Mouse (Mus musculus): ENCODE results near the gene Itpka.
"Not testable (repeated sequence)": the region's sequence is repeated elsewhere in the genome, so short reads cannot be mapped to it uniquely, and the experiment has no call there.

The Itpka gene

DNA sequence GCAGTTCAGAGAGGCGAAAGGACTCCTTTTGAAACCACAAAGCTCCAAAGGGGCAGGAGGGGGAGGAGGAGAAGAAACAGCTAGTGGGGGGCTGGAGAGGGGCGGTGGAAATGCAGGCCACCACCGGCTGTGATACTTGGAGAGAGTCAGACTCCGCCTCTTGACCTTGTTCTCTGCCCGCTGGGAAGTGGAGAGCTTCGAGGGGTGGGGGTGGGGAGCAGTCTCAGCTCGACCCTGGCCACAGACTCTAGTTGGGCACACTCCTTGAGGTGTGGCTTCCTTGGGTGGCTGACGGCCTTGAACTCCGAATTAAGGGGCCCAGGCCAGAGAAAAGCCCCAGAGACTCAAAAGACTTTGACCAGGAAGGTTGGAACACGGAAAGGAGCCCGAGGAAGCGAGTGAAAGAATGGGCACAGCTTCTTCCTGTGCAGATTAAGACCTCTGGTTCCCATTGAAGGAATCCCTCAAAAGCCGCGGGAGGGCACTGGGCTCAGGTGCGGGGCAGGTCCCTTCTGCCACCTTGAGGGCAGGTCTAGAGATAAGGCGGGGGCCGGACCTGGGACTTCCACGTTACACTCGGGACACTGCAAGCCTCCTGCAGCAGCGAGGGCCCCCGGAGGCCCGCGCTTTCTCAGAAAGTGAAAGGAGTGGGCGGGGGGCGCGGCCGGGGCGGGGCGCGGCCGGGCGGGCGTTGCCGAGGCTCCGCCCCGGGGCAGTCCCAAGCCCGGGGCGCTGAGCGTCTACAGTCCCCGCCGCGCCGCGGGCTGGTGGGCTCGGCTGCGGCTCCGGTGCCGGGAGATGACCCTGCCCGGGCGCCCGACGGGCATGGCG is at the start of gene Itpka:
Itpka (plus strand) TSS at position 757 of the 831 bp plus-strand sequence.
- no peak for DNase-seq (ENCODE audit: low read depth)

- DNase-seq (ENCODE audit: low read depth), result no peak
Measured at GRCm38 (mm10) chr2:119694826-119695225, 47.3 kb upstream of the Itpka start.

DNA sequence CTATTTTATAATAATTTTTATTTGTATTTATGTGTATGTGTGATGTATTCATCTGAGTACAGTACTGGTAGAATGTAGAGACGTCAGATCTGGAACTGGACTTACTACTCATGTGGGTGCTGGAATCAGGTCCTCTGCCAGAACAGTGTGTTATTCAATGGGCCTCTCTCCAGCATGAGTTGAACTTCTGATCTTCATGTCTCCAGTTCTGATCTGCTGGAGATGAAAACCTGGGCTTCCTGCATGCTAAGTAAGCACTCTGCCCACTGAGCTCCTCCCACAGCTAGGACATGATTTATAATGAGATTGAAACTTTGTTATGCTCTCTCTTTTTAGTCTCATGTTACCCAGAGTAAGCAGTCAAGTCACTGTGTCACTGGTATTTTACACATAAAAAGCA is 46.0 kb upstream of the Itpka start:
- DNase-seq (ENCODE audit: low read depth), result no peak

DNA sequence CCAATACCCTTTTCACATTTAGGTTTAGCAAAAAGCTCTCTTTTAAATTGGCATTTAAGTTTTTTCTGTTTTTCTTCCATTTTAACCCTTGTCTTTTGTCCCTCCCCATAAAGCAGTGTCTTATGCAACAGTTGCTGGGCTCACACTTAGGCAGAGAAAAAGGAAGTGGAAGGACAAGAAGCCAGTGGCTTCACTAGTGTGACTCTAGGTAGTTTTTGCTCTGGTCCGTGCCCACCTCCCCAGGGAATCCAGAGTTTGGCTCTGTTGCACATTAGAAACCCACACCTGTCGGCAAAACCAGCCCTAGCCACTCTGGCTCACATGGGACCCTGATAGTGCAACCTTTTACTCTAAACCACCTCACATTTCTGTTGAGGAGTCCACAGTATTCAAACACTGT is 43.7 kb upstream of the Itpka start:
- no peak for DNase-seq (ENCODE audit: low read depth)

DNA sequence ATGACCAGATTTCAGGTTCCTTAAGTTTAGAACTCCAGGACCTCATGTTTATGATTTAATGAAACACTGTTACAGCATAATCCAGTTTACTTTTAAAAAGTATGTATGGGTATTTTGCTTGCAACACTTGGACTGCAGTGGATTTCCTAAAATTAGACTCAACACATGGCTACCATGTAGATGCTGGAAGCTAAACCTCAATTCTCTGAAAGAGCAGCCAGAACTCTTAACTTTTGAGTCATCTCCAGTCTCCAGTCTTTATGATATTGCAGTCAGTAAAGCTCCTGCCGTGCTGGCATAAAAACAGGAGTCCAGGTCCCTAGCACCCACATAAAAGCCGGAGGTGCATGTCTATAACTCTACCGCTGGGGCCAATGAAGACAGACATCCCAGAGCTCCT is 42.2 kb upstream of the Itpka start:
- DNase-seq (ENCODE audit: low read depth), result no peak

DNA sequence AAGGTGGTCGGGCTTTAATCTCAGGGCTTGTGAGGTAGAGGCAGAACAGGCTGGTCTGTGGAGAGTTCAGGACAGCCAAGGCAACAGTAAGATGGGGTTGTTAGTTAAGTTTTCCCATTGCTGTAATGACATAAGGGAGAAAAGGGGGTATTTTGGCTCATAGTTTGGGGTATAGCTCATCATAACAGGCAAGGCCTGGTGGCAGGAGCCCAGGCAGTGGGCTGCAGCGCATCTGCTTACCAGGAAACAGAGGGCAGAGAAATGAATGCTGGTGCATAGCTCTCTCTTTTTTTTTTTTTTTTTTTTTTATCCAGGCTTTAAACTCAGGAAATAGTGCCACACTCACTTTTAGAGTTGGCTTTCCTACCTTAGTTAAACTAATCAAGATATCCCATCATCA is 39.0 kb upstream of the Itpka start:
- no peak for DNase-seq (ENCODE audit: low read depth)

DNA sequence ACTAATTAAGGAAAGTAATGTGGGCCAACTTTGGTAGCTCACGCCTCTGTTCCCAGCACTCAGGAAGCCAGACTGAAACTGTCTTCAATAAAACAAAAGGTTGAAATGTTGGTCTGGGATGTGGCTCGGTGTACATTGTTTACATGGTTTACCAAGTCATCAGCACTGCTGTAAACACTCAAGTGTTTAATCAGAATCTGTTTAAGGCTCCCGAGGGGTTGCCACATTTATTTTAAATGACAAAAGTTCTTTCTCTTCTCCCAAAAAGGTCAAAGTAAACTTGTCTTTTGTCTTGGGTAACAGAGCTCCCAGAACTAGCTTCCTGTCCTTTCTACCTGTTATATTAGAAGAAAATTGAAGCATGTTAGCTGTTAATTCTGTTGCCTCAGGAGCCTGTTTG is 34.5 kb upstream of the Itpka start:
- no peak for DNase-seq (ENCODE audit: low read depth)

DNA sequence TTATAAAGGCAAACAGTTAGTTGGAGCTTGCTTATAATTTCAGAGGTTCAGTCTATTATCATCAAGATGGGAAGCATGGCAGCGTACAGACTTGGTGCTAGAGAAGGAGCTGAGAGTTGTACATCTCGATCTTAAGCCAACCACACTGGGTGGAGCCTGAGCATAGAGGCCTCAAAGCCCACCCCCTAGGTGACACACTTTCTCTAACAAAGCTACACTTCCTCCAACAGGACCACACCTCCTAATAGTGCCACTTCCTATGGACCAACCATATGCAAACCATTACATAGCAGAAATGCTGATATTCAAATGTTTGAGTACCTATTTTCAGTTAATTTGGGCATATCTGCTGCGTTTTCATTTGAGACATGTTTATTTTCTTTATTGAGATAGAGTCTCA is 32.1 kb upstream of the Itpka start:
- no peak for DNase-seq (ENCODE audit: low read depth)

- not testable (repeated sequence) for DNase-seq (ENCODE audit: low read depth)
Measured at GRCm38 (mm10) chr2:119715868-119716267, 26.3 kb upstream of the Itpka start.

DNA sequence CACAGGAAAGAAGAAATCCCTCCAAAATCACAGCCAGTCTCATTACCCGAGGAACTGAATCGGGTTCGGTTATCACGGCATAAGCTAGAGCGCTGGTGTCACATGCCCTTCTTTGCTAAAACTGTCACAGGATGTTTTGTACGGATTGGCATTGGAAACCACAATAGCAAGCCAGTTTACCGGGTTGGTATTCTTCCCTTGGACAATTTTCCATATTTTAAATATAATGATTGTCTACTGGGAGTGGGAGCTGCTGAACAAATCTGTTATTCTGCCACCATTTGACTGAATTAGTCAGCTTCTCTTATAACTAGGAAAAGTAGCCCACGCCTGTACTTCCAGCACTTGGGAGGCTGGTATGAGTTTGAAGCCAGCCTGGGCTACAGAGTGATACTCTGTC is 21.1 kb upstream of the Itpka start:
- no peak for DNase-seq (ENCODE audit: low read depth)

- no peak for DNase-seq (ENCODE audit: low read depth)
Measured at GRCm38 (mm10) chr2:119727762-119728416, 14.2 kb upstream of the Itpka start.

DNA sequence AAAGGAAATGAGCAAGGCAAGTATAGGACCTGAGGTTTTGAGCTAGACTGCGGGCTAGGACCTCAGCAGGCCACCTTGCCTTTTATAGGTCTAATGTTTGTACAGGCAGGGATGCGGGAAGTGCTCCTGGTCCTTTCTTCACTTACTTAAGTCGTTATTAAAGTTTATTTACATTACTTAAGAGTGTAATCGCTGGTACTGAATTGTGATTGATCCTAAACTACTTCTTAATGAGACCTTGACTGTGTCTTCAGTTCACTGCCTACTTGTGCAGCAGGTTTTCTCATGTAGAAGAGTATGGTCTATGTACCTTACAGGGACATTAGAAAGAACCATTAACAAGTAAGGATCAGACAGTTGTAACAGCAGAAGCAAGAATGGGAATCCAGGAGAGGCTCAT is 11.4 kb upstream of the Itpka start:
- no peak for DNase-seq (ENCODE audit: low read depth)

DNA sequence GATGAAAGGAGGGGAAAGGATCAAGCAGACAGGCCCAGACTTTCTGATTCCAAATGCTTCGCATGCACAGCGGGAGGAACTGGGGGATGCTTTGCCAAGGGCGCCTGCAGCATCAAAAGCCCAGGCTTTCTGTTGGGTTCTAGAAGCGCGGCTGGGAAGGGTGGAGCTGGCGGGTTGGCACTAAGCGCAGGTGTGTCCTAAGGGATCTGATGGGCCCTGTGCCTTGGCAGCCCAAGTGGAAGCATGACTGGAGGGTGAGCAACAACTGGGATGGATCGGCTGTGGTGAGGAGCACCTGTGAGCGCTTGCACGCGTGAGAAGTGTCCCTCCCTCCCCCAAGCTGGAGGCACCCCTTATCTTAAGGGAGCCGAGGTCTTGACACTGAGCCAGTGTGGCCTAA is 5.0 kb upstream of the Itpka start:
- no peak for DNase-seq (ENCODE audit: low read depth)

GRCm38 (mm10) chr2:119740567-119740966 is 1.6 kb upstream of the Itpka start:
- no peak for DNase-seq (ENCODE audit: low read depth)

DNA sequence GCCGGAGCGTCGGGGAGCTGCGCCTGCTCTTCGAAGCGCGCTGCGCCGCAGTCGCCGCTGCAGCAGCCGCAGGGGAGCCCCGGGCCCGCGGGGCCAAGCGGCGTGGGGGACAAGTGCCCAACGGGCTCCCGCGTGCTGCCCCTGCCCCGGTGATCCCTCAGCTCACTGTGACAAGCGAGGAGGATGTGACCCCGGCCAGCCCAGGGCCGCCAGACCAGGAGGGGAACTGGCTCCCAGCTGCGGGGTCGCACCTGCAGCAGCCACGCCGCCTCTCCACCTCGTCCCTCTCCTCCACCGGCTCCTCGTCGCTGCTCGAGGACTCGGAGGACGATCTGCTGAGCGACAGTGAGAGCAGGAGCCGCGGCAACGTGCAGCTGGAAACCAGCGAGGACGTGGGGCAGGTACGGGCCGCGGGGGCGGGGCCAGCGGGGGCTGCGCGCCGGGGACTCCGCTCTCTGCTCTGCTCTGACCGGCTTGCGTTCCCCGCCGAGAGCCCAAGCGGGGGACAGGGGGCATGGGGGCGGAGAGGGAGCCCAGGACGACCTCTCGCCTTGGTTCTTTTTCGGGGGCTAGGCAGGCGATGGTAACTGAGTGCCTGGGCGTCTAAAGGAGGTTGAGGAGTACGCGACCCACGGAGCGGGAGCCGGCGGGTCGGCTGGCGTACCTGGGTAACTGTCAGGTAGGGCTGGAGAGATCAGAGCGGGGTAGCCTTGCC is 481 bp downstream of the Itpka start:
- DNase-seq (ENCODE audit: low read depth), result no peak

DNA sequence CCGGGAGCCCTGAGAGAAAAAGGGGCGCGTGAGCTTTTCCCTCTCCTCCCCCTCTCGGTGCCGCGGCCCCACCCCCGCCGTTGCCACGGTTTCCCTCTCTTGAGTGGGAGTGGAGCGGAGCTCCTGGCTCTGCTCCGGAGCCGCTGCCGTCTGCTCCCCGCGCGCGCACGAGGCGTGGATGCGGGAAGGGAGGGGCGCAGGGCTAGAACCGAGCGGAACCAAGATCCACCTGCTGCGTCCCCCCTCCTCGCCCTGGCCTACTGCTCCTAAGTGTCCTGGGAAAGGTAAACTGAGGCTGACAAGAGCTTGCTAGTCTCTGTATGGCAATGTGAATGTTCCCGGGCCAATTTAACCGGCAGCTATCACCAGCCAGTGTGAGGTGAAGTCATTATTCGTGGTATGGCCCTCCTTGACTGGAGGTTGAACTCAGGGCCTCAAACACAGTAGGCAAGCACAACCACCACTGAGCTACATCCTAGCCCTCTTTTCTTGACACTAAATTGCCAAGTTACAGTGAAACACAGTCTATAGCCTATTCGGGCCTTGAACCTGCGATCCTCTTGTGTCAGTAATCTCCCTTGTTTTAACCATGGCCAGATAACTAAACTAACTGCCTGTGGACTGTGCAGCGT is 1.2 kb downstream of the Itpka start:
- DNase-seq (ENCODE audit: low read depth), result no peak

DNA sequence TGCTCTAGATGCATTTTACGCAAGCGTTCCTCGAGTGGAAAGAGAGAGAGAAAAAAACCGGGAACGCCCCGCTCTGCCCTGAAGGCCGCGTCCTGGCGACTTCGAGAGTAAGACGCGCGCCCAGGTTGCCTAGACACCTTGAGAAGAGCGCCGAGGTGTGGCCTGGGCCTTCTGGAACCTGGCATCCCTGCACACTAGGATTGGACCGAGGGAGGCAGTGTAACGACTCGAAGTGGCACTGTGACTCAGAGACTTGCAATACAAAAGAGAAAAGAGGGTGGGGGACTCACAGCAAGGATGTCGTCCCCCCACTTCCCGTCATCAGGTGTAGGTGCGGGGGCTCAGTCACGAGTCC is 1.6 kb downstream of the Itpka start:
- no peak for DNase-seq (ENCODE audit: low read depth)

DNA sequence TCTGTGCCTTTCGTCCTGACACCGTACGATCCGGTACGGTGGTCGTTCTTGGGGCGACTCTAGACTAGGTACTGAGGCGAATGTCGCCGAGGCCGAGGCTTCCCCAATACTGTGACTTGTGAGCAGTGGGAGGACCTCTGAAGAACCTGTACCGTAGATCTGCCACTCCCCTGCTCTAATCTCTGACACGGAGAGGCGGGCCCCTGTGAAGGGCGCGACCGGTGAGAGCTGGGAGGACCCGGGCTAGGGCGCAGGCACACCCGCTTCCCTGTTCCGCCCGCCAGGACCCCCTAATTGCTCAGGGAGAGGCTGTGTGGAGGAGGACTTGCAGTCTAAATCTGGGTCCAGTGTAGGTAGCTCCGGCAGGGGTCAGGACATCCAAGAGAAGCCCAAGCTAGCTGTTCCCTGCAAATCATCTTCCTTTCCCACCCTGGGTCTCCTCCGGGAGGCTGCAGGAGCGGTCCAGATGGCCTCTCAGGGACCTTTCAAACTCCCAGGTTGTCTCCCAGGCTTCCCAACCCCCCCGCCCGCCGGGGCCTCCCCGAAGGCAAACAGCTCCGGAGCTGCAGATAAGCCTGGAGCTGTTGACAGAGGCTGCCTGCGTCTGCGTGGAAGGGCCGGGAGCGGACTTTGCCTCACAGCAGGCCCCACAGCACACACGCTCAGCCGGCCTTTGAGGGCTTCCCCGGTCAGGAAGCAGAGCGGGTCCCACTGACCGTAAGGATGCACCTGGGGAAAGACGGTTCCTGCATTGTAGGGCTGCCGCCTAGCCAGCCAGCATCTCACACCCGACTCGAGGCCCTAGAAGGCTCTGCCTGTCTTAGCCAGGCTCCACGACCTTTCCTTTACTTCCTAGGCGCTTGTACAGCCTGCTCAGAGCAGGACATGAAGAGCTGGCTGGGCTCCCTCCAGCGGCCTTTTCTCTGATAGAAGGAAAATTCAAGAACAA is 2.3 kb downstream of the Itpka start:
- DNase-seq (ENCODE audit: low read depth), result no peak

DNA sequence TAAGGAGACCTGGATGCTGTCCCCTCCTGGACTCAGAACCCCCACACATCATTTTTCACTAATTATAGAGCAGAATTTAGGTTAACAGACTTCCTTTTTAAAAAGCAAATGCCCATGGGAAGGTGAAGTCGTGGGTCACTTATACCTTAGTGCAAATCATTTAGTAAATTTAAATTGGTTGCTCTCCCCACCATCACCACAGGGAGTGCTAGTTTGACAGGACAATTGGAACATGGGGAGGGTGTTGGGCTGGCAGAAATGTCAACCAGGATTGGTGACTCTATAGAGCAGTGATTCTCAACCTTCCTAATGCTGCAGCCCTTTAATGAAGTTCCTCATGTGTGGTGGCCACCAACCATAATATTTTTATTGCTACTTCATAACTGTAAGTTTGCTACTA is 3.1 kb downstream of the Itpka start:
- no peak for DNase-seq (ENCODE audit: low read depth)

DNA sequence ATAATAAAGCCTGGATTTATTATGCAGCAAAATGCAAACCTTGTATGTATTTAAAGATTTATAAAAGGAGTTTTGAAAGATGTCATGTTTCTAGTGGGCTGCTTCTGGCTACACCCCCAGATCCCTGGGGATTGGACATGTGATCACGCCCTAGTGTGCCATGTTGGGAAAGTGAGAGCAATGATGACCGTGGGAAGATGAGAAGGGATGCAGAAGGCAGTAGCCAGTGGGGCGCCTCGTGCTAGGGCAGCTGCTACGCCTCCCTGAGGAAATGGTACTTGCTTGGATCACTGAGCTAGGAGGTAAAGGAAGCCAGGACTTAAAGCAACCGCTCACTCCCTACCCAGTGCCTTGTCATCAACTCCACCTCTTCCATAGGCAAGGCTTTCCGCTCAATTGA is 5.4 kb downstream of the Itpka start:
- DNase-seq (ENCODE audit: low read depth), result no peak

DNA sequence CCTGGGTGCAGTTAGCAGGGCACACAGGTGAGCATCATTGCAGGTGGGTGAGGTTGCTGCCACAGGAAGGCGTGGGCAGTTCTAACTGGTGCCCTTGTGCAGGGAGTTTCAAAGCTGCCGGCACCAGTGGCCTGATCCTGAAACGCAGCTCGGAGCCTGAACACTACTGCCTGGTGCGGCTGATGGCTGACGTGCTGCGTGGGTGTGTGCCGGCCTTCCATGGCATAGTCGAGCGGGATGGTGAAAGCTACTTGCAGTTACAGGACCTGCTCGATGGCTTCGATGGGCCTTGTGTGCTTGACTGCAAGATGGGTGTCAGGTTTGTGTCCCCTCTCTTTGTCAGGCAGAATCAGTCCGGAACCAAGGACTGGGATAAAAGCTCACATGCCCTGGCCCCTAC is 7.1 kb downstream of the Itpka start:
- no peak for DNase-seq (ENCODE audit: low read depth)

Data from fibroblast of lung, adult 2 months (primary cell).